Mouse (Mus musculus): ENCODE measurements around the gene Gm4707. TPM values are rescaled to one million over a fixed set of nuclear protein-coding genes. Genes with fewer than 3 reads are reported as not detected.

Gm4707 gene
- polyA plus RNA-seq (2014; fragmentation: Illumina TruSeq; extraction: RNeasy Lipid Tissue Mini Kit (QIAGEN cat#74804); ENCODE audit: low read depth, low replicate concordance): not detected

DNA sequence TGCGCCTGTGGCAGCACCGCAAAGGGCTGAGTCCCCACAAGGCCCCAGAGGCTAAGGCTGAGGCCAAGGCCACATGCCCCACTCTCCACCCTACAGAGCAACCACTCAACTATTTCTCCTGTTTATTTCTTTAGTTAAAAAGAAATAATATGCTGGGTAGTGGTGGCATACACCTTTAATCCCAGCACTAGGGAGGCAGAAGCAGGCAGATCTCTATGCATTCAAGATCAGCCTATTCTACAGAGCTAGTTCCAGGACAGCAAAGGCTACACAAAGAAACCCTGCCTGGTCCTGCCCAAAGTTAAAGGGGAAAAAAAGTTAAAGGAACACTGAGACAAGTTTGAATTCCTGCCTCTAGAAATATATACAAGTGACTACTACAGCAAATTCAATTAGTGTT, at the start of gene Gm4707:
Gene Gm4707, minus strand, starts transcription at position 101 of the 400 bp plus-strand sequence.

GRCm38 (mm10) chr17:71474762-71475704, 15.3 kb upstream of the Gm4707 start, which contains the start of gene Smchd1:
Gene Smchd1 (minus strand): TSS chr17:71475343.

Other genes starting within 250 kb of the Gm4707 start
- gene Emilin2, start 147.9 kb downstream of the Gm4707 start, polyA plus RNA-seq (2014; fragmentation: Illumina TruSeq; extraction: RNeasy Lipid Tissue Mini Kit (QIAGEN cat#74804); ENCODE audit: low read depth, low replicate concordance): 1.0 TPM
- 16.6 TPM for gene Smchd1, start 15.4 kb upstream of the Gm4707 start, polyA plus RNA-seq (2014; fragmentation: Illumina TruSeq; extraction: RNeasy Lipid Tissue Mini Kit (QIAGEN cat#74804); ENCODE audit: low read depth, low replicate concordance)
- gene Ndc80, start 66.9 kb upstream of the Gm4707 start, polyA plus RNA-seq (2014; fragmentation: Illumina TruSeq; extraction: RNeasy Lipid Tissue Mini Kit (QIAGEN cat#74804); ENCODE audit: low read depth, low replicate concordance): 0.34 TPM
- not detected for gene Spdya, start 92.1 kb upstream of the Gm4707 start, polyA plus RNA-seq (2014; fragmentation: Illumina TruSeq; extraction: RNeasy Lipid Tissue Mini Kit (QIAGEN cat#74804); ENCODE audit: low read depth, low replicate concordance)
- 41.4 TPM for gene Wdr43, start 156.0 kb upstream of the Gm4707 start, polyA plus RNA-seq (2014; fragmentation: Illumina TruSeq; extraction: RNeasy Lipid Tissue Mini Kit (QIAGEN cat#74804); ENCODE audit: low read depth, low replicate concordance)
- not detected for gene Togaram2, start 213.3 kb upstream of the Gm4707 start, polyA plus RNA-seq (2014; fragmentation: Illumina TruSeq; extraction: RNeasy Lipid Tissue Mini Kit (QIAGEN cat#74804); ENCODE audit: low read depth, low replicate concordance)